Mouse (Mus musculus): ENCODE data around the gene Ackr3. TPM values are rescaled to one million over a fixed set of nuclear protein-coding genes. Genes with fewer than 3 reads are reported as not detected.

The Ackr3 gene
- polyA plus RNA-seq, 3 experiments from 2014 or later: 0.54 TPM; not detected in 2

- ATAC-seq: no peak
Measured at GRCm38 (mm10) chr1:90260704-90261581, 57.2 kb downstream of the Ackr3 start.

GRCm38 (mm10) chr1:90262380-90262779 is 58.6 kb downstream of the Ackr3 start:
- no peak for ATAC-seq

Other genes with a start within 250 kb of the Ackr3 start
- gene Asb18, start 189.3 kb upstream of the Ackr3 start, polyA plus RNA-seq (2017; shearing (Covaris generic)): not detected
- gene Iqca, start 50.6 kb upstream of the Ackr3 start, polyA plus RNA-seq (2017; shearing (Covaris generic)): not detected

Data from inflammation-experienced regulatory T-cells, adult 6 months (primary cell).